Mouse (Mus musculus) induced T-regulatory cell, adult 2 months (primary cell): ENCODE results near the gene Ccdc58.
"Not testable (repeated sequence)": the region's sequence is repeated elsewhere in the genome, so short reads cannot be mapped to it uniquely, and the experiment has no call there.

ENCODE experiments used
- DNase-seq: peaks from one replicate; pipeline ENCODE4 v3.0.0-alpha.2; 2012; ENCODE audit warnings: low read depth

The Ccdc58 gene

GRCm38 (mm10) chr16:36071450-36072379 lies at the start of gene Ccdc58, which contains the start of gene Fam162a:
Ccdc58 (plus strand) TSS chr16:36071685.
Fam162a (minus strand) TSS chr16:36071594.
- DNase-seq, result peak; percentile 95

DNA sequence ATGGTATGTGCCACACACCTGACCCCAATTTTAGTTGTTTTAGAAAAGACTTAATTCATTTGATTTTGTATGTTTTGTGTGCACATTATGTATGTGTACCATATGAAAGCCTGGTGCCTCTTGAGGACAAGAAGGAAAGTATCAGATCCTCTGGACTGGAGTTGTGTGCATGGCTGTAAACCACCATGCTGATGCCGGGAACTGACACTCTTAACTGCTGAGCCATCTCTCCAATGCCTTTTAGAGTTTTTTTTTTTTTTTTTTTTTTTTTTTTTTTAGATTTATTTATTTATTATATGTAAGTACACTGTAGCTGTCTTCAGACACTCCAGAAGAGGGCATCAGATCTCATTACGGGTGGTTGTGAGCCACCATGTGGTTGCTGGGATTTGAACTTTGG lies 43.4 kb upstream of the Ccdc58 start:
- DNase-seq, result not testable (repeated sequence)

DNA sequence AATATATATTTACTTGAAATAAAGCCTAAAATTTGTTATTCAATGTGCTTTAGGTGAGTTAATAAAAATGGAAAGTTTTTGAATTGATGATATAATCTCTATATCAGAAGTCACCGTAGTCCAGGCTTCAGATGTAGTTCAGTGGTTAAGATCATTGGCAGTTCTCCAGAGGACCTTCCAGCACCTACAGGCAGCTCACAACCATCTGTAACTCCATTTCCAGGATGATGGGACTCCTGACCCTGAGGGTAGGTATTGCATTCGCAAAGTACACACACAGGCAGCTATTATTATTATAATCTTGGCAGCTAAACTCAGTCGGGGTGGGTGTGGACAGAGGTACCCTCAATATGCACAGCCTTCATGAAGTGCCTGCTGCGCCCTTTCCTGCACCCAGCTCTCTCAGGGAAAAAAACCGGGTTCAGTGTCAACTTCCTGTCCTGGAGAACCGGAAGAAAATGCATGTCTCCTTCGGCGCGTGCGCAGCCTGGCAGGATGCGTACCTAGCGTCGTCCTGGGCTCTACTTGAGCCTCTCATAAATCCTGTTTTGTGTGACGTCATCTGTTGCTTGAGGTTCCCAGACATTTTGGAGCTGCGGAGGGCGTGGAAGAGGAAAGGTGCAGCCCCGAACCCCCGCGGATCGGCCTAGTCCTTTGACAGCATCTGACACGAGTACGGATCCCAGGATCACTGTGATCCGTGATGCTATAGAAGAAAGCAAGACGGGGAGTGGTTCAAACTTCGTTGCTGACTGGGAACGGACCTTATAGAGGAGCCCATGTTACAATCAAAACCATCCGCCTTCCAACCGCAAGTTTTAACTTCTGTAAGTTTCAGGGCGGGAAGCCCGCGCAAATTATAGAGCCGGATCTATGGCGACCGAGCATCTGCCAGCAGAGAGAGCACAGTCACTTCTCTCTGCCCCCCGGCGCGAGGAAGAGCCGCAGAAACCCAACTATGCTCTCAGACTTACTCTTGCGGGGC lies 30.6 kb upstream of the Ccdc58 start, which contains the start of gene Wdr5b:
Gene Wdr5b, plus strand, starts transcription at position 551 of the 985 bp plus-strand sequence.
- peak; percentile 99 for DNase-seq

DNA sequence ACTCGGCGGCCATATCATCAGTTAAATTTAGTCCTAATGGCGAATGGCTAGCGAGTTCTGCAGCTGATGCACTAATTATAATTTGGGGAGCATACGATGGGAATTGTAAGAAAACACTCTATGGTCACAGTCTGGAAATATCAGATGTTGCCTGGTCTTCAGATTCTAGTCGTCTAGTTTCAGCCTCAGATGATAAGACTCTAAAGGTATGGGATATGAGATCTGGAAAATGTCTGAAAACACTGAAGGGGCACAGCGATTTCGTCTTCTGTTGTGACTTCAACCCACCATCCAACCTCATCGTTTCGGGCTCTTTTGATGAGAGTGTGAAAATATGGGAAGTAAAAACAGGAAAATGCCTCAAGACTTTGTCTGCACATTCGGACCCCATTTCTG lies 29.9 kb upstream of the Ccdc58 start:
- no peak for DNase-seq

DNA sequence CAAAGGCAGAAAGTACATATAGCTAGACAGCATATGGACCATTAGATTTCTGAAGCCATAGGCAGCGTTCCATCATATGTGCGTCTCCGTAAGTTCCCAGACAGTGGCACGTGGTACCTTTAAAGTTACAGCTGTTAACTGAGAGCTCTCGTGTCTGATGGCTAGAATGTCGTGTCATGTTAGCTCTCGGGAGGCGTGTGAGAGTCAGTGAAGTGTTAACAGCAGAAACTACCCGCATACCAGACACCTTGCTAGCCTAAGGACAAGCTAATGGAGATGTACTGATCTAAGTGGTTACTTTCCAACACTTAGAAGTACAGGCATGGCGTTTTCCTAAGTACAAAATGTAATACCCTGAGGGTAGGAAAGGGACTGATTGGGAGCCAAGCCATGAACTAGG lies 28.4 kb upstream of the Ccdc58 start:
- DNase-seq, result no peak

DNA sequence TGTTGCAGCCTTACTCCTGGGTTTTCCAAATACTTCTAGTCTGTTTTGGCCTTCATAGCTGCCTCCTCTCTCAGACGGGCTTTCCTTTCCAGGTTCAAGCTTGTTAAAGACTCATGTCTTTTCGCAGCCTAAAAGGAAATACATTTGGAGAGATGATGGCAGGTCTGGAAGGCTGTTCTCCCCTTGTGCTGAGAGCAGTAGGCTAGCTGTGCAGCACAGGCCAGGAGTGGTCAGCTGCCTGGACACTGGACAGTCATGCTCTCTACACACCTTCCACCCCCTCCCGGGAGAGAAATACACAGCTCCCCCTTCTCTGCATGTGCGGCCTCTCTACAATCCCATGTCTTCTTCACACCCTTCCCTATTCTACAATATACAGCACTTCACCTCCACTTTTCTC lies 27.5 kb upstream of the Ccdc58 start:
- DNase-seq, result no peak

- DNase-seq, result no peak
Measured at GRCm38 (mm10) chr16:36047538-36047937, 23.9 kb upstream of the Ccdc58 start.

GRCm38 (mm10) chr16:36051491-36051890 lies 20.0 kb upstream of the Ccdc58 start:
- no peak for DNase-seq

- no peak for DNase-seq
Measured at GRCm38 (mm10) chr16:36053524-36054275, 17.8 kb upstream of the Ccdc58 start.

DNA sequence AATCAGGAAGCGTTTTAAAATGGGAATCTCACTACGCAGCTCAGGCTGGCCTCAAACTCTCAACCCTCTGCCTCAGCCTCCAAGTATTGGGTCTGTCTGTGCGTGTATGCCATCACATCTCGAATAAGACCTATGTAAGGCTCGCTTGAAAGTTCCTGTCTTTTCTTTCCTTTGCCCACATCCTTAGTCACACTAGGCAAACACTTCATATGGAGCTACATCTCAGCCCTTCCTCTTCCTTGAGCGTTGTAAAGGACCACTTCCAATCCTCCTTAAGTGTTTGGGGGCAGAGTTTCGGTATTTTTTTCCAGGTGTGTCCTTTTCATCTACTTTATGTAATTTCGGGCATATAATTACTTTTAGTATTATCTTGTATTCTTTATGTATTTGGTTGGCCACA lies 16.6 kb upstream of the Ccdc58 start:
- DNase-seq, result no peak

- no peak for DNase-seq
Measured at GRCm38 (mm10) chr16:36056416-36056815, 15.1 kb upstream of the Ccdc58 start.

DNA sequence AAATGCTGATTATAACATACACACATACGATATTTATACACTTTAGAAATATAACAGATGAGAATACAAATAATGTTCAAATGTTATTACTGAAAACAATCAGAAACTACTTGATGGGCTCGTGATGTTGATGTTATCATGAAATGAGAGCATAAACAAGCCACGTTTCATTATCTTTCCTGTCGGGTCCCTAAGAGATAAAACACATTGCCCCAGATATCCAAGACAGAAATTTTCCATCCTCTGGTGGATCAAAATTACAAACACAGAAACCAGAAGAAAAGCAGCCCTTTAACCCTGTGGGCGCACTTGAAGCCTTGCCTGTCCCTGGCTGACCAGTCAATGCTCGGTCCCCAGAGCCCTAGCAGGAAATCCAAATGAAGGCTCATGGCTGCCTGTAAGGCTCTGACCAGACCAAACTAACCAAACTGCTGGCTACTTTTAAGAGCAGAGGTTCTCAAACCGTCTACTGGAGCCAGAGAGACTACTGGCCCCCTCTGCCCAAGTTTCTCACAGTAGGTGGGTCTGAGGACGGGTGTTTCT lies 13.5 kb upstream of the Ccdc58 start:
- no peak for DNase-seq

DNA sequence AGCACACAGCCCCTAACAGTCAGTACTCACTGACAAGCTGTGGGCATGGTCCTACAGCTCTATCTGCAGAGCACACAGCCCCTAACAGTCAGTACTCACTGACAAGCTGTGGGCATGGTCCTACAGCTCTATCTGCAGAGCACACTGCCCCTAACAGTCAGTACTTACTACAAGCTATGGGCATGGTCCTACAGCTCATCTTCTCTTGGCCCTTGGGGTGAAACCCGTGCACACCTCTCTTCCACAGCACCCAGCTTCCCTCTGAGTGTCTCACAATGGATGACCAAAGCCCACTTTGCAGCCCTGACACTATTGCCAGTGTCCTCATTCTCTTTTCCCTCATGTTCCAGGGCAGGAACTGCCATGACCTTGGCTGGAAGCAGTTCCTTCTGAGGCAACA lies 9.0 kb upstream of the Ccdc58 start:
- not testable (repeated sequence) for DNase-seq

DNA sequence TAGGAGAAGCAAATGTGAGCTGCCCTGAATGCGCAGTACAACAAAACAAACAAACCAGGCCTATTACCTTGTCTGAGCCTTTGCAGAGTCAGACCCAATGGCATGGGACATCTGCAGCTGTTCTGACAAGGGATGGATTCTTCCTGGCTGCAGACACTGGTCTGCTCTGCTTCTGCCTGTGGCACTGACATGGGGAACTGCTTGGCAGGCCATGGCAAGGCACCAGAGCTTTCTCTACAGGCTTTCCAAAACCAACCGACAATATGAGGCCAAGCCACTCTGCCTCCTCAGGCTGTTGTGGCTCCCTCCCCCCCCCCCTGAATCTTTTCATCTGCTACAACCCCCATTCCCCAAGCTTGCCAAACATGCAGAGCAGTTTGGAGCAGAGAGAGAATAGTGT lies 8.2 kb upstream of the Ccdc58 start:
- no peak for DNase-seq

DNA sequence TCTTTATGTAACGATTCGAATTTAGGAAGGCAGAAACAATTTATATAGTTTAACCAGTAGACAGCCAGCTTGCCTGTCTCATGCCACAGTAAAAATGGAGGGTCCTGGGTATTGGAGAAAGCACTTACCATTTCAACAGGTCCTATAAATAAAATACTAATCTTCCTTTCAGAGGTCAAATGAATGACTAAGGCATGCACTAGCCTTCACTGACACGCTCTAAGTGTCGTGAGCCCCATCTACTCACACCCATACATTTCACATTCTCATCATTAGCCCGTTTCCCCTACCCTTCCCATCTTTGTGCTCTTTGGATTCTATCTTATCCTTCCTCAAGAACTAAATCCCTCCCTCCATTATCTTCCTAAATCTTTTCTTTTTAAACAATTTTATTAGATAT lies 6.6 kb upstream of the Ccdc58 start:
- DNase-seq, result no peak

- no peak for DNase-seq
Measured at GRCm38 (mm10) chr16:36067694-36068093, 3.8 kb upstream of the Ccdc58 start.

GRCm38 (mm10) chr16:36068356-36068755 lies 3.1 kb upstream of the Ccdc58 start:
- no peak for DNase-seq

DNA sequence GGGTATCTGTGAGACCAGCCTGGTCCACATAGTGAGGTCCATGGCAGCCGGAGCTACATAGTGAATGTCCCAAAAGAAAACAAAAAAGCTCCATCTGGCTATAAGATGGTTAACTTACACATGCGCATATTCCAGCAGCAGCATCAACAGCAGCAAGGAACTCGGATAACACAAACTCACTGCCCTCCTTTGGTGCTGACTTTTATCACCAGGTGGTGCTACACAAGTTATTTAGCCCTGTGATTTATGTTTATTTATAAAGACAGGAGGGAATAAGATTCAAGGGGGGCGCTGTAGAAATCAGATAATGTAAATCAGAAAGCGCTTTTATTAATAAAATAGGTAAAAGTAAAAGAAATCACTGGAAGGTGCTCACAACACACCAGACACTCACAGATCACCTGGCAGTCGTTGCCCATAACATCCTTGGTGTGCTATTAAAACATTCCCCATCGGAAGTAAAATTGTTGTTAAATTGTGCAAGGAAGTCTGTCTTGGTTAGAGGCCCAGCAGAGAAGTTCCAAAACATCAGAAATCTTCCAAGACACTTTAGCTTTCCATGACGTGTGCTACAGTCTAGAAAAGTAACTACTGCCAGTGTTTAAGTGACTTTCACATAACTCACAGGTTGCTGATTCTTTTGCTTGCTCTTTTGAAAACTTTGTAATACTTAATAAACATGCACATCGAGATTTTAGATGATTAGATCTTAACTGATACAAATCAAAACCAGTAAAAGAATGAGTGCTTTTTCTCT lies 1.5 kb upstream of the Ccdc58 start:
- DNase-seq, result peak; percentile 58

GRCm38 (mm10) chr16:36071071-36071449 lies 425 bp upstream of the Ccdc58 start:
- DNase-seq, result no peak

- no peak for DNase-seq
Measured at GRCm38 (mm10) chr16:36072410-36073011, 1.0 kb downstream of the Ccdc58 start.
